Mouse (Mus musculus): ENCODE data around the gene Ccng2.

DNA sequence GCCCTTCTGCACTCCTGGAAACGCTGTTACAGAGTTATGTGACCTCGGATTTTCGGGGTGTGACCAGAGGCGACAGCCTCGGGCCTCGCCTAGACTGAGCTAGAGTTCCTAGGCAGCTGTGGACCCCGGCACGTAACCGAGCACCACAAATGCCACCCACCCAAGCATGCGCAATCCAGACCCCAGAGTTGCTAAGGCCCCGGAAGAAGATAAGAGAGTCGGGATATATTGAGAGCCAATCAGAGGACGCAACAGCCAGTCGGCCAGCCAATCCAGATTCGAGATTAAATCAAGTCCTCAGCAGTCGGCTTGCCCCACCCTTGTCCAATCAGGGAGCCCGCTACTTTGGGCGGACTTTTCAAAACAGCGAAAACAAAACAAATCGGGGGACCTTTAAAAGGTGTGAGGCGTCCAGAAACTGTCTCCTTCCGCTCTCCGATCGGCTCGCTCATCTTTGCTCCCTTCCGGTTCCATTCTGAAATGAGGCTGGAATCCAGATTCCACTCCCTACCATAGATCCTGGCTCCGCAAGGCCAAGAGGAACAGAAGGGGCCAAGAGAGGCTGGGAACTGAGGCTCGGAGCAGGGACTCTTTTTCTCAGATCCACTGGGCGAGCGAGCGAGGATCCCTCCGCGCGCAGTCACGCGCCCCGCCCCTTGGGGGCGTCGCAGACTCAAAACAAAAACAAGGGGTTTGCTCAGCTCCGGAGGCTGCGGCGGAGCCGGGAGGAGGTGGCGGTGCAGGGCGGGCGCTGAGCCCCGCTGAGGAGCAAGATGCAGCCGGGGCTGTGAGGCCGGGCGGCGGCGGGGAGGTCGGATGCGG lies at the start of gene Ccng2:
- no peak for TF ChIP-seq CTCF (conservative IDR thresholded peaks at IDR 0.05; ENCODE audit: low read length)
- peak; percentile 9; the same call in 1 of the 2 replicates for TF ChIP-seq NANOG (IDR thresholded peaks at IDR 0.05; ENCODE audit: borderline replicate concordance, low read length)

Measured in E14TG2a.4 (cell line).